In the genomic region with DNA sequence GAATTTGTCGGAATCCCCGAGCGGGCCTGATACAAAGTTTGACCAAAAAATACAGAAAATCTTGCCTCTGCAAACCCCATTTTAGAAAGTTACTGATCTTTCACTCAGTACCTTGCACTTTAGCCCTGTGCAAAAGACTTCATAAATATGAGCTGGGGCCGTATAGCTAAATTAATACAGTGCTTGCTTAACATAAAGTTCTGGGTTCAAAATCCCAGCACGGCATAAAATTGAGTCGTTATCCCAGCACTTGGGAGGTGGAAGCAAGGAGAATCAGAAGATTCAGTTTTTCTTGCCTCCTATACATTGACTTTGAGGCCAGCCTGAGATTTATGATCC, we compare ENCODE assay signal across 8 mouse cellular contexts. TPM values are rescaled to one million over a fixed set of nuclear protein-coding genes. Genes with fewer than 3 reads are reported as not detected.
A peak's percentile ranks its signal among the peaks of the same experiment; 100 is the strongest.
DNase-seq lines count a peak whose midpoint lies in the region; ATAC-seq and TF ChIP-seq lines count a peak whose summit lies in the region.

No protein-coding gene starts in this region.

- H3K9ac ChIP-seq in forebrain, embryonic 15.5 days (replicated peaks): peak overlapping the region; percentile 61
- peak overlapping the region; percentile 83 for H3K9ac ChIP-seq in liver, embryonic 16.5 days (ENCODE audit: low read depth, low read length)

- peak overlapping the region; percentile 35 for H3ac ChIP-seq in C2C12 (ENCODE audit: control insufficient read depth, insufficient read length, low read depth)

- peak overlapping the region; percentile 16; the same call in 1 of the 2 replicates for H3K27ac ChIP-seq in cerebellum, adult 2 months (ENCODE audit: insufficient read depth, low read length)
- peak overlapping the region; percentile 64; the same call in 1 of the 2 replicates for H3K27ac ChIP-seq in forebrain, embryonic 15.5 days (replicated peaks)
- H3K27ac ChIP-seq in liver, embryonic 16.5 days (ENCODE audit: low read length): no peak overlapping the region; the same call in 1 of the 2 replicates

- peaks cover 46% of the 10 kb centered on the region for H3K79me3 ChIP-seq in C2C12 (ENCODE audit: low read depth)

- TF ChIP-seq POLR2A in cerebellum, adult 2 months (IDR thresholded peaks at IDR 0.05; ENCODE audit: borderline replicate concordance, insufficient read depth, low read length): no peak

- H3K36me3 ChIP-seq in C2C12 (ENCODE audit: control insufficient read depth, insufficient read depth): peaks cover 23% of the 10 kb centered on the region
- peaks cover 8% of the 10 kb centered on the region for H3K36me3 ChIP-seq in forebrain, embryonic 15.5 days
- H3K36me3 ChIP-seq in liver, embryonic 16.5 days (ENCODE audit: control insufficient read depth, insufficient read depth): no peaks in the 10 kb centered on the region

- H3K27me3 ChIP-seq in cerebellum, adult 2 months (ENCODE audit: control insufficient read depth, insufficient read depth, low read length): no peaks in the 10 kb centered on the region
- no peaks in the 10 kb centered on the region for H3K27me3 ChIP-seq in C2C12 (ENCODE audit: control insufficient read depth, insufficient read depth, insufficient read length)
- H3K27me3 ChIP-seq in forebrain, embryonic 15.5 days: no peaks in the 10 kb centered on the region
- H3K27me3 ChIP-seq in liver, embryonic 16.5 days (ENCODE audit: control insufficient read depth, insufficient read depth, low read depth, low read length): no peaks in the 10 kb centered on the region

- no peak for DNase-seq in cerebellum, adult 2 months
- DNase-seq in cerebellum, adult 9-11 months: no peak
- DNase-seq in adrenal gland, postnatal 36 days: no peak
- DNase-seq in left cerebral cortex, postnatal 36 days (ENCODE audit: low spot score in 2 of 2): no peak
- DNase-seq in testis, postnatal 10 days (ENCODE audit: low spot score): no peak

- intact Hi-C loops in left cerebral cortex, postnatal 36 days (cut with DNase I): loop anchor here (2.0 kb wide), 1 partner anchor 35 kb away; no protein-coding TSS in a partner anchor

- ATAC-seq in forebrain, embryonic 15.5 days (replicated peaks): peak; percentile 20; the same call in 1 of the 2 replicates
- ATAC-seq in liver, embryonic 16.5 days (ENCODE audit: low read depth): no peak

- TF ChIP-seq CTCF in cerebellum, adult 2 months (IDR thresholded peaks at IDR 0.05; ENCODE audit: borderline replicate concordance, insufficient read depth, low read depth, low read length): no peak
- TF ChIP-seq CTCF in C2C12 (IDR thresholded peaks at IDR 0.05; ENCODE audit: control insufficient read depth, insufficient read depth, insufficient read length): no peak

- peak overlapping the region; percentile 65 for H3K4me2 ChIP-seq in forebrain, embryonic 15.5 days (replicated peaks)
- peak overlapping the region; percentile 71 for H3K4me2 ChIP-seq in liver, embryonic 16.5 days (ENCODE audit: low read depth, low read length)

- 9% methylated on average over 6 of the region's 6 CpGs for whole genome bisulfite sequencing in cerebellum, adult 2 months
- 9% methylated on average over 6 of the region's 6 CpGs for WGBS in forebrain, embryonic 15.5 days
- 10% methylated on average over 6 of the region's 6 CpGs for WGBS in liver, embryonic 16.5 days (ENCODE audit: insufficient replicate concordance)

- no peaks in the 10 kb centered on the region for H3K9me3 ChIP-seq in forebrain, embryonic 15.5 days
- H3K9me3 ChIP-seq in liver, embryonic 16.5 days (replicated peaks; ENCODE audit: control insufficient read depth, low read length): no peaks in the 10 kb centered on the region

- H3K79me2 ChIP-seq in C2C12 (ENCODE audit: control insufficient read depth, insufficient read depth): peaks cover 49% of the 10 kb centered on the region

- H3K4me3 ChIP-seq in cerebellum, adult 2 months (replicated peaks; ENCODE audit: insufficient read depth, low read depth, low read length): peak overlapping the region; percentile 99
- H3K4me3 ChIP-seq in C2C12 (ENCODE audit: insufficient read depth, poor library complexity, severe bottlenecking): peak overlapping the region; percentile 83
- peak overlapping the region; percentile 54 for H3K4me3 ChIP-seq in forebrain, embryonic 15.5 days
- peak overlapping the region; percentile 84 for H3K4me3 ChIP-seq in liver, embryonic 16.5 days (ENCODE audit: low read depth, low read length)

- H3K4me1 ChIP-seq in cerebellum, adult 2 months (ENCODE audit: control insufficient read depth, insufficient read depth, low read length): peaks cover 4% of the 10 kb centered on the region; the same call in 1 of the 2 replicates
- H3K4me1 ChIP-seq in forebrain, embryonic 15.5 days: peaks cover 42% of the 10 kb centered on the region
- peaks cover 31% of the 10 kb centered on the region for H3K4me1 ChIP-seq in liver, embryonic 16.5 days (ENCODE audit: control insufficient read depth, low read depth, low read length)

TF ChIP-seq in C2C12, 6 proteins besides CTCF, POLR2A, EP300 and RAD21:
- TF ChIP-seq CEBPB (IDR thresholded peaks at IDR 0.05; ENCODE audit: low read depth) (no peak), MYOD1 (IDR thresholded peaks at IDR 0.05; ENCODE audit: control insufficient read depth, insufficient read length, low read depth) (no peak), FOSL1 (IDR thresholded peaks at IDR 0.05; ENCODE audit: insufficient read depth, low read length, poor library complexity, severe bottlenecking) (no peak), MYOG (IDR thresholded peaks at IDR 0.05; ENCODE audit: control insufficient read depth, extremely low read depth, insufficient read length) (no peak), USF1 (IDR thresholded peaks at IDR 0.05; ENCODE audit: low read depth) (no peak), MAX (IDR thresholded peaks at IDR 0.05) (no peak)

RNA-seq across cellular contexts. Expression of a gene that starts 0.3 kb away (rescaled TPM):
- polyA plus RNA-seq in cerebellum, adult 2 months (2012; rRNA removed): 526 and 550 TPM in 2 replicates
- polyA plus RNA-seq in C2C12 (2012; fragmentation: generic; extraction: Trizol): 737 TPM
- 775 and 779 TPM in 2 replicates for polyA plus RNA-seq in forebrain, embryonic 15.5 days (2015; fragmentation: Nextera tagmentation; extraction: Ambion mirVana)
- 294 and 297 TPM in 2 replicates for polyA plus RNA-seq in liver, embryonic 16.5 days (2015; fragmentation: Nextera tagmentation; extraction: Ambion mirVana)
- 100 to 1,000 TPM; 864 to 917 TPM for total RNA-seq in adrenal gland, postnatal 36 days (2021)
- 100 to 1,000 TPM; 380 to 465 TPM for total RNA-seq in left cerebral cortex, postnatal 36 days (2021)

RNA-seq across cellular contexts. Expression of a gene that starts 24.0 kb away (rescaled TPM):
- 21.8 and 21.9 TPM in 2 replicates for polyA plus RNA-seq in cerebellum, adult 2 months (2012; rRNA removed)
- 79.1 TPM for polyA plus RNA-seq in C2C12 (2012; fragmentation: generic; extraction: Trizol)
- 131 and 133 TPM in 2 replicates for polyA plus RNA-seq in forebrain, embryonic 15.5 days (2015; fragmentation: Nextera tagmentation; extraction: Ambion mirVana)
- 38.4 and 45.2 TPM in 2 replicates for polyA plus RNA-seq in liver, embryonic 16.5 days (2015; fragmentation: Nextera tagmentation; extraction: Ambion mirVana)
- 10 to 100 TPM; 29.8 to 35.0 TPM for total RNA-seq in adrenal gland, postnatal 36 days (2021)
- 10 to 100 TPM; 26.9 to 34.8 TPM for total RNA-seq in left cerebral cortex, postnatal 36 days (2021)

RNA-seq across cellular contexts. Expression of a gene that starts 33.6 kb away (rescaled TPM):
- 233 and 250 TPM in 2 replicates for polyA plus RNA-seq in cerebellum, adult 2 months (2012; rRNA removed)
- 459 TPM for polyA plus RNA-seq in C2C12 (2012; fragmentation: generic; extraction: Trizol)
- 481 and 490 TPM in 2 replicates for polyA plus RNA-seq in forebrain, embryonic 15.5 days (2015; fragmentation: Nextera tagmentation; extraction: Ambion mirVana)
- polyA plus RNA-seq in liver, embryonic 16.5 days (2015; fragmentation: Nextera tagmentation; extraction: Ambion mirVana): 964 and 975 TPM in 2 replicates
- 100 to 1,000 TPM; 682 to 824 TPM for total RNA-seq in adrenal gland, postnatal 36 days (2021)
- total RNA-seq in left cerebral cortex, postnatal 36 days (2021): 100 to 1,000 TPM; 135 to 160 TPM

RNA-seq across cellular contexts. Expression of a gene that starts 55.3 kb away (rescaled TPM):
- polyA plus RNA-seq in cerebellum, adult 2 months (2012; rRNA removed): 5.9 and 6.6 TPM in 2 replicates
- polyA plus RNA-seq in C2C12 (2012; fragmentation: generic; extraction: Trizol): 0.20 TPM
- 3.8 and 4.6 TPM in 2 replicates for polyA plus RNA-seq in forebrain, embryonic 15.5 days (2015; fragmentation: Nextera tagmentation; extraction: Ambion mirVana)
- polyA plus RNA-seq in liver, embryonic 16.5 days (2015; fragmentation: Nextera tagmentation; extraction: Ambion mirVana): 2.2 and 2.4 TPM in 2 replicates
- 10 to 100 TPM in 1 of 2 experiments, 1 to 10 TPM in 1; 9.1 to 12.1 TPM for total RNA-seq in adrenal gland, postnatal 36 days (2021)
- total RNA-seq in left cerebral cortex, postnatal 36 days (2021): 1 to 10 TPM; 5.3 to 6.3 TPM

RNA-seq across cellular contexts. Expression of a gene that starts 56.4 kb away (rescaled TPM):
- polyA plus RNA-seq in cerebellum, adult 2 months (2012; rRNA removed): 19.2 and 19.8 TPM in 2 replicates
- 12.5 TPM for polyA plus RNA-seq in C2C12 (2012; fragmentation: generic; extraction: Trizol)
- 25.5 and 27.7 TPM in 2 replicates for polyA plus RNA-seq in forebrain, embryonic 15.5 days (2015; fragmentation: Nextera tagmentation; extraction: Ambion mirVana)
- 8.8 and 8.9 TPM in 2 replicates for polyA plus RNA-seq in liver, embryonic 16.5 days (2015; fragmentation: Nextera tagmentation; extraction: Ambion mirVana)
- 10 to 100 TPM; 32.9 to 33.5 TPM for total RNA-seq in adrenal gland, postnatal 36 days (2021)
- total RNA-seq in left cerebral cortex, postnatal 36 days (2021): 10 to 100 TPM; 17.5 TPM
